Mouse (Mus musculus) natural killer cell, adult 2 months (primary cell): ENCODE data around the gene Psip1.
"Not testable (repeated sequence)": the region's sequence is repeated elsewhere in the genome, so short reads cannot be mapped to it uniquely, and the experiment has no call there.

Experiments used
- DNase-seq, 2 experiments: peaks; one replicate each; pipeline ENCODE4 v3.0.0; 2022; ENCODE audit warnings: low spot score in 2 of 2

Psip1 gene

GRCm38 (mm10) chr4:83501037-83501430 lies 14.8 kb upstream of the Psip1 start:
- DNase-seq, result no peak

- no peak for DNase-seq
These were observed 14.1 kb upstream of the Psip1 start for GRCm38 (mm10) chr4:83500154-83501036.

GRCm38 (mm10) chr4:83497013-83497412 lies 10.8 kb upstream of the Psip1 start:
- DNase-seq, result not testable (repeated sequence)

- no peak for DNase-seq
These were observed 6.9 kb upstream of the Psip1 start for GRCm38 (mm10) chr4:83493112-83493511.

- no peak for DNase-seq
These were observed 2.9 kb upstream of the Psip1 start for GRCm38 (mm10) chr4:83489121-83489520.

- DNase-seq, result peak; percentile 81 to 88
These were observed 533 bp downstream of the Psip1 start for GRCm38 (mm10) chr4:83485735-83486116.

GRCm38 (mm10) chr4:83485250-83485649 lies 1.0 kb downstream of the Psip1 start:
- no peak for DNase-seq

- DNase-seq, result no peak
These were observed 18.1 kb downstream of the Psip1 start for GRCm38 (mm10) chr4:83468208-83468607.

GRCm38 (mm10) chr4:83467615-83468014 lies 18.6 kb downstream of the Psip1 start:
- DNase-seq, result no peak

- DNase-seq, result no peak
These were observed 21.4 kb downstream of the Psip1 start for GRCm38 (mm10) chr4:83464827-83465226.

GRCm38 (mm10) chr4:83460106-83460505 lies 26.2 kb downstream of the Psip1 start:
- no peak for DNase-seq

- no peak for DNase-seq
These were observed 35.5 kb downstream of the Psip1 start for GRCm38 (mm10) chr4:83450785-83451184.

- no peak for DNase-seq
These were observed 45.2 kb downstream of the Psip1 start for GRCm38 (mm10) chr4:83441050-83441449.

GRCm38 (mm10) chr4:83439045-83439444 lies 47.2 kb downstream of the Psip1 start:
- DNase-seq, result no peak

GRCm38 (mm10) chr4:83438116-83438515 lies 48.1 kb downstream of the Psip1 start:
- no peak for DNase-seq

GRCm38 (mm10) chr4:83436375-83436774 lies 49.9 kb downstream of the Psip1 start:
- no peak for DNase-seq

GRCm38 (mm10) chr4:83432901-83433300 lies 53.4 kb downstream of the Psip1 start:
- DNase-seq, result no peak

- DNase-seq, result no peak
These were observed 54.3 kb downstream of the Psip1 start for GRCm38 (mm10) chr4:83431950-83432349.

- DNase-seq, result peak in 1 of 2 experiments; percentile 35
These were observed 57.4 kb downstream of the Psip1 start for GRCm38 (mm10) chr4:83428845-83429244.

GRCm38 (mm10) chr4:83427696-83428095 lies 58.6 kb downstream of the Psip1 start:
- DNase-seq, result no peak

- no peak for DNase-seq
These were observed 59.1 kb downstream of the Psip1 start for GRCm38 (mm10) chr4:83427141-83427540.

GRCm38 (mm10) chr4:83425119-83425518 lies 61.1 kb downstream of the Psip1 start:
- DNase-seq, result no peak

- DNase-seq, result no peak
These were observed 62.6 kb downstream of the Psip1 start for GRCm38 (mm10) chr4:83423641-83424040.

GRCm38 (mm10) chr4:83418781-83419180 lies 67.5 kb downstream of the Psip1 start:
- DNase-seq, result no peak
